Mouse (Mus musculus): ENCODE results near the gene Eif4a2. TPM values are rescaled to one million over a fixed set of nuclear protein-coding genes. Genes with fewer than 3 reads are reported as not detected.
A peak's percentile ranks its signal among the peaks of the same experiment; 100 is the strongest.

Eif4a2 gene
- total RNA-seq, 2 experiments from 2014 or later = 713 to 771 TPM

DNA sequence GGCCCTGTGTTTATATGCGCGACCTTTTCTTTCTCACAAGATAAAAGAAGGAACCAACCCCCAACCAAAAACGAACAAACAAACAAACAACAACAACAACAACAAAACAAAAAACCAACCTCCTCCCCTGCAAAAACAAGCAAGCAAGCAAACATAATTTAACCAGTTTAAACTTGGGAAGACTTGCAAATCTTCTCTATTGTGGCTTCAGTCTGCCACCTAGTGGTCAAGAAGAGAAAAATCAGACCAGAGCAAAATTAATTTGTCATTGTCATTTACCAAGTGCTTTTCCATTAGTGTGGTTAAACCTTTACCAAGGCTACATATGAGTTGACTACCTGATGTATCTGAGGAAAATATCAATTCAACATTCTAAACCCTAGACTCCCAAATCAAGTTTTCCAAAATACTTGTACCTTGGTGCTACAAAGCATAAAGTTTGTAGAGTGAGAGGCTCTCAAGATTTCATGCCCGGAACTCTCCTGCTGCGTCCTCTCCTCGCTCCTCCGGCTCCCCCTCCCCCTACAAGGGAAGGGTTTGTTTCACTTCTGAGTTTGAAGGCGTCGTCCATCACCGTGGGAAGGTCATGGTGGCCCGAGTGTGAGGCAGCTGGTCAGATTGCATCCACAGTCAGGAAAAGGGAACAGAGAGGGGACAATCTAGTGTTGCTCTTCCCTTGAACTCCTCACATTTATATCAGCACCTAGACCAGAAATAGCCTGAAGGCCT, 28.3 kb downstream of the Eif4a2 start:
- DNase-seq (ENCODE audit: low spot score in 2 of 2) = peak in 1 of 2 experiments; percentile 58

DNA sequence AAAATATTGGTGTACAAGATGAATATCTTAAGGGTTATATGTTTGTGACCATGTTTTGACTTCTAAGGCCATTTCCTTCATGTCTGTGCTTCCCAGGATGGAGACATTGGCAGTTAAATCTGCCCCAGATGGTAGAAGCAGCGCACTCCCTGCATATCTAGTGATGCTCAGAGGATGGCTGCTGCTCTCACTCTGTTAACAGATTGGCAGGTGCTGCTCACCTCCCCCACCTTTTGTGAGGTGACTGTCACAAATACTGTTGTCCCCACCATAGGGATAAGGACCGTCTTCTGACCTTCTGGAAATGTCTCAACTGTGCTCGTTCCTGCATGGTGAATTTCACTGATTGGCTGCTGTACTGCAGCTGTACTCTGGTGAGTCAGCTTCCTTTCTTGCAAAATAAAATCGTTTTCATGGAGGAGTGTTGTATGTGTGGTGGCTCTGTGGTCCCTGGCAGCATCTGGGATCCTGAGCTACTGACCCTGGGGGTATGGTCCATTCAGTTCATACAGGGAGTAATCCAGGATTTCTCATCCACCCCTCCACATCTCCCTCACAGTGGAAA, 29.2 kb downstream of the Eif4a2 start:
- DNase-seq (ENCODE audit: low spot score in 2 of 2) = peak in 1 of 2 experiments; percentile 9

DNA sequence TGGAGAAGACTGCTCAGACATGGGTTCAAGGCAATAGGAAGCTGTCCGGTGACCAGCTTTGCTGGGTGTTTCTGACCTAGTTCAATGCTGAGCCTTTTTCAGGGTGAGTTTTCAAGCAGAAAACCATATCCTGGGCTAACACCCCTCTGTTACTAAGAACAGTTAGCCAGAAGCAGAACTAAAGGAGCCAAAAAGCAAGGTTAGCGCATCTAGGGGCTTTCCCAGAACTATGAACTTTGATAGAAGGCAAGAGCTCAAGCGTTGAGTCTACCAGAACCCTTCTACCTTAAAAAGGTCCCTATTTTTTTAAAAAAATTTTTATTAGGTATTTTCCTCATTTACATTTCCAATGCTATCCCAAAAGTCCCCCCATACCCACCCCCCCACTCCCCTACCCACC, 33.7 kb downstream of the Eif4a2 start:
- no peak for DNase-seq (ENCODE audit: low spot score in 2 of 2)

DNA sequence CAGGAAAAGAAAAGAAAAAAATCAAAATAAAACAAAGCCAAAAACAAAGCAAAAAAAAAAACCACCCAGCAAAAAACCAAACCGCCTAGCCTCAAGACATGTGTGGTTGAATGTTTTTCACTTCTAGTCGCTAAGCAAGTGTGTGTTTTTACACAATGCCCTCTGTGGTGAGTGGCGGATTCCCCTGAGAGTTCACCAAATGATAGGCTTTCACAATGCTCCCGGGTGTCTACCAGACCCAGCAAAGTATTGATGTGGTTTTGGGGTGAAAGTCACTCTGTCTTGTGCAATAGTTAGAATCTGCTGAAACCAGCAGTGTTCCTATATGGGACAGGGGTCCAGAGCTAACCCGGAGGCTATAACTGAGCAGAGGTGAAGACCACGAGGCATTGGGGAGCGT, 37.1 kb downstream of the Eif4a2 start:
- DNase-seq (ENCODE audit: low spot score in 2 of 2) = no peak

DNA sequence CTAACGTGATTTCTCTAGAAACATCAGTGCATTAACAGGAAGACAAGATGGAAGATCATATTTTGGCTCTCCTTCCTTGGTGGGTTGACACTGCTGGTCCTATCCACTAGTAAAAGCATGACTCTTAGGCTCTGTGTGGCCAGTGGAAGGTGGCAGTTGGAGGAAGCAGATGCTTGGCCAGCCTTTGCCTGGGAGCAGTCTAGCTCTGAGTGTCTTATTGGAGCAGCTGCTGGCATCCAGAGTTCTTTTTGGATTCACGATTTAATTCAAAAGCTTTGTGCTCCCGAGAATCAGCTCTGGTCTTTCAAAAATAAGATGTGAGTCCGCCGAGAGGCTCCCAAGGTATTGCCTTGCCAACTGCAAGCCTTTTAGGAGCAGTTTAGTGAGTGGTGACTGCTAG, 38.0 kb downstream of the Eif4a2 start:
- DNase-seq (ENCODE audit: low spot score in 2 of 2) = no peak

DNA sequence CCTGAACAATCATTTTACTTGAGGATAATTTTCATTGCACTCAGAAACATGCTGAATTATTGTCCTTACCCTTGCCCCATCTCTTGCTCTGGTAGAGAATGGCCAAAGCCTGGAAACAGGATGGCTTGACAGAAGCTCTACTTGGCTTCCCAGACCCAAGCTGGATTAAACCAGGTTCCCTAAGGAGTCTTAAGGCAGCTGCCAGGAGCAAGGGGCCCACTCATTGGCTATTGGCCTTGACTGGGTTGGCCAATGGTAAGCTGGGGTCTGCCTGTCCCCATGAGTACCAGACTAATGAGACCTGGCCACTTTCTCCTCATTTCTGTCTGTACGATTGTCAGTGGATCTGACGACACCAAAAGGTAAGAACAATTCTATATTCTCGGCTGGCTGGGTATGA, 39.0 kb downstream of the Eif4a2 start, which contains the start of gene Adipoq:
TSS of gene Adipoq (plus strand) at position 257 of the 400 bp plus-strand sequence.
- DNase-seq (ENCODE audit: low spot score in 2 of 2) = no peak

DNA sequence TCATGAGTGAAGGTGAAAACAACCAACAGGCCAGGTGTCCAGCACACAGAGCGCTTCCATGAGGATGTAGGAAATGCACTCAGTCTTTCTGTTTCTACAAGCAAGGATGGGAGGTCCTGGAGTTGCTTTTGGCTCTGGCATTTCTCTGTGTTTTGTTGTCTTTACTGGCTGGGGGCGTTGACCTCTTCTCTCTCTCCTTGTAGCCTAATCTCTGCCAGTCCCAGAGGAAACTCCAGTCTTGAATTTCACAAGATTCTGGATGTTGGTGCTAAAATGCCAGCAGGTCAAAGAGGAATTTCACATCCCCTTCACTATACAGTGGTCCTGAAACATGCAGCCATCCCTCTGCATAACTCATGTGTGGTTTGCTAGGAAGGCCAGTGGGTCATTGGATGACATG, 41.7 kb downstream of the Eif4a2 start:
- DNase-seq (ENCODE audit: low spot score in 2 of 2) = no peak

DNA sequence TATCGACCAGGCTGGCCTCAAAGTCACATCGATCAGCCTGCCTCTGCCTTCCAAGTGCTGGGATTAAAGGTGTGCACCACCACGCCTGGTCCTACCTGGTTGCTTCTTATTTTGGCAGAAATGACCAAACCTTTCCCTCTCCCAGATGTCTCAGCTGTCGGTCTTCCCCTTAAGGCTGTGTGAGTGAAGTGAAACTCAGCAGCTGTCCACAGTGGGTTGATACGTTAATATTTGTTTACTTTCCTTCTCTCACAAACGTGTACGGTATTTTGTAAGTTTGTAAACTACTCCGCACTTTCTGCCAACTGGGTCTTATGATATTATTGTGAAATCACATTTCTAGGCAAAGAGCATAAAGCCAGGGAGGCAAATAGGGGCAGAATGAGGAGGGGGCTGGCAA, 42.2 kb downstream of the Eif4a2 start:
- no peak for DNase-seq (ENCODE audit: low spot score in 2 of 2)

DNA sequence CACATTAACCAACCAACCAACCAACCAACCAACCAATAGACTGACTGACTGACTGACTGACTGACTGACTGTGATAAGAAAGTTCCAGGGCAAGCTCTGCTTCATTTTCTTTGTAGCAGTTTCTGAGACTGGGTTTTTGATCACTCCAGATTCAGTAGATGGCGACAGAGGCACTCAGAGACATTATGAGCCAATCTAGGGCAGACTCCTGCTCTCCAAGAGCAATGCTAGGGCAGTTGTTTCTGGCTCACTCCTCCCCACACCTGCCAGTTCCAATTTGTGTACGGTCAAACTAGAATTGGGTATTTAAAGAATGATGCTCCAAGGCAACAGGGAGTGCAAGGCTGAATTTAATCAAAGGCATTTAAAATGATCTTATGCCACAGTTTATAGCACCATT, 44.2 kb downstream of the Eif4a2 start:
- DNase-seq (ENCODE audit: low spot score in 2 of 2) = peak; percentile 17 to 40

DNA sequence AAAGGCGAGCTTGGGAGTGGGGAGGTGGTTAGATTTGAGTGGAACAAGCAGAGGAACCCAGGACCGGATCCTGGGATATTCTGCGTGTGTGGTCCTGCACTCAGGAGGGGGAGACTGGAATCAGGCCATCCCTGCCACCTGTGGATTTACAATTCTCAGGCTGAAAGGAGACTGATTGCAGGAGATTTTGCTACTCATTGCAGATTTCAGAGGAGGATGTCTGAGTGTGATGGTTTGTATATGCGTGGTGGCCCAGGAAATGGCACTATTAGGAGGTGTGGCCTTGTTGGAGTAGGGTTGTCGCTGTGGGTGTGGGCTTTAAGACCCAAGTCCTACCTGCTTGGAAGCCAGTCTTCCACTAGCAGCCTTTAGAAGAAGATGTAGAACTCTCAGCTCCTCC, 47.0 kb downstream of the Eif4a2 start:
- no peak for DNase-seq (ENCODE audit: low spot score in 2 of 2)

DNA sequence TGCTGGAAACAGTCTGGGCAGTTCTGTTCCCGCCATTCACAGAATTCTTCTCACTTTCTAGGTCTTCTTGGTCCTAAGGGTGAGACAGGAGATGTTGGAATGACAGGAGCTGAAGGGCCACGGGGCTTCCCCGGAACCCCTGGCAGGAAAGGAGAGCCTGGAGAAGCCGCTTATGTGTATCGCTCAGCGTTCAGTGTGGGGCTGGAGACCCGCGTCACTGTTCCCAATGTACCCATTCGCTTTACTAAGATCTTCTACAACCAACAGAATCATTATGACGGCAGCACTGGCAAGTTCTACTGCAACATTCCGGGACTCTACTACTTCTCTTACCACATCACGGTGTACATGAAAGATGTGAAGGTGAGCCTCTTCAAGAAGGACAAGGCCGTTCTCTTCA, 49.8 kb downstream of the Eif4a2 start:
- DNase-seq (ENCODE audit: low spot score in 2 of 2) = no peak

DNA sequence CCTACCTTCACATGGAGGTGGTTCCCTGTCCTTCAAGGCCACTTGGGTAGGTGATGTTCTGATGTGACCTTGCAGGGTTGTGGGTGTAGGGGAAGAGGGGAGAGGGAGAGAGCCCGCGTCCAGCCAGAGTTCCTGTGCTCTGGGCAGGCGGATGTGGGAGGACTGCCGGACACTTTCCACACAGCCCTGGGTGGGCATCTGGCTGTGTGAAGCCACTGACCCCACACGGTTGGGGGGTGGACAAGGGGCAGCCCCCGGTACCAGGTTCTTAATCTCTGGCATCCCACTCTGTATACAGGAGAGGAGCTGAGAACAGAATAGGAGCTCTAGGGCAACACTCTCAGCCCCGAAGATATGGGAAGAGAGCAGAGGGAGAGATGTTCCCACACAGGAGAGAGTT, 51.0 kb downstream of the Eif4a2 start:
- DNase-seq (ENCODE audit: low spot score in 2 of 2) = no peak

DNA sequence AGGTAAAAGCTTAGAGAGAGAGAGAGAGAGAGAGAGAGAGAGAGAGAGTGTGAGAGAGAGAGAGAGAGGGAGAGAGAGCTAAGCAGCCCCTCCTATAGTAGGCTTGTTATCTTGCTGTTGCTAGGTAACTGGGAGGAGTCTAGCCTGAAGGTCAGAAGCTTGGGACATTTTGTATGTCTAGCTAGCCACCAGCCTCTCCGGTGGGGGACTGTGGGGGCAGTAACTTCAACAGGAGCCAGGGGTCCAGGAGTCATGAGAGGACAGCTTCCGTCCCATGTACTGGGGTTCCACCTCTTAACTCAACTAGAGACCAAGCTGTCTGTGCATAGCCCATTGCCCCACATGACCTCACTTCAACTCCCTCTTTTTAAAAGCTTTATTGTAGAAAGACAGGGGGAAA, 51.7 kb downstream of the Eif4a2 start:
- no peak for DNase-seq (ENCODE audit: low spot score in 2 of 2)

DNA sequence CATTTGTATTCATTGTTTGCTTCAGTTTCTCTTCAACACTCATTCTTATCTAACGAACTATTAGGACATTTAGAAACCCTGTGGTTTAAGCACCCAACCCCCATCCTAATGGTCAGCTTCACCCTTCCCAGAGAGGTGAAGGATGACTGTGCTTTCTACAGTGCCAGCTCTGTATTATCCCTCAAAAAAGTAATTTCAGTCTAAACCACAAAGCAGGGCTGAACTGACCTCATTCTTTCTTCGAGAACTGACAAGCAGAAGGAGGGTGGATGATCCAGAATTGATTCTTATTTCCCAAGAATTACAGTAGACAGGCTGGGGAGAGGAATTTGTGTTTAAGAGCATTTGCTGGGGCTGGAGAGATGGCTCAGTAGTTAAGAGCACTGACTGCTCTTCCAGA, 52.5 kb downstream of the Eif4a2 start:
- no peak for DNase-seq (ENCODE audit: low spot score in 2 of 2)

DNA sequence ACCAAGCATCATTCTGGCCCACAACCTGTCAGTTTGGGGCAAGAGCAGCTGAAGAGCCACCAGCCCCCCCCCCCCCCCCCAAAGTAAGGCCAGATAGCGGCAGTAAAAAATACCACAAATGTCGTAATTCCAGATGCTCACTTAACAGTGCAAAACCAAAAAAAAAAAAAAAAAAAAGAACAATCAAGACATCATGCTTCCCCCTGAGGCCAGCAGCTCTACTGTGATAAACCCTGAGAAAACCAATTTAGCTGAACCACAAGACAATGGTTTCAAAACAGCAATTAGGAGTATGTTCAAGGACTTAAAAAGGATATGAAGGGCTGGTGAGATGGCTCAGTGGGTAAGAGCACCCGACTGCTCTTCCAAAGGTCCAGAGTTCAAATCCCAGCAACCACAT, 54.9 kb downstream of the Eif4a2 start:
- DNase-seq (ENCODE audit: low spot score in 2 of 2) = no peak

Small RNA genes lying within 50 kb of the gene (microRNA-seq; reads per million reads assigned to microRNA genes)
- 0 to 1.4 reads per million in 2 experiments for gene Gm49346

Other genes starting within 250 kb of the Eif4a2 start
- gene Tbccd1, start 249.8 kb upstream of the Eif4a2 start, total RNA-seq (2021) = 10 to 100 TPM; 15.7 to 16.1 TPM
- gene Dnajb11, start 249.6 kb upstream of the Eif4a2 start, total RNA-seq (2021) = 10 to 100 TPM; 69.5 to 76.3 TPM
- gene Ahsg, start 216.2 kb upstream of the Eif4a2 start, total RNA-seq (2021) = not detected
- gene Fetub, start 189.1 kb upstream of the Eif4a2 start, total RNA-seq (2021) = under 1 TPM in 1 of 2 experiments, not detected in 1; 0.48 TPM
- not detected for gene Hrg, start 156.4 kb upstream of the Eif4a2 start, total RNA-seq (2021)
- gene Kng2, start 78.0 kb upstream of the Eif4a2 start, total RNA-seq (2021) = not detected
- not detected for gene Kng1, start 49.6 kb upstream of the Eif4a2 start, total RNA-seq (2021)
- gene Rfc4, start 20.3 kb downstream of the Eif4a2 start, total RNA-seq (2021) = 1 to 10 TPM; 4.8 to 5.1 TPM
- not detected for gene Adipoq, start 39.1 kb downstream of the Eif4a2 start, total RNA-seq (2021)
- gene St6gal1, start 117.3 kb downstream of the Eif4a2 start, total RNA-seq (2021) = 10 to 100 TPM; 15.4 to 17.5 TPM